Mouse (Mus musculus): Measurements from ENCODE around the gene Jam2.

Gene Jam2

DNA sequence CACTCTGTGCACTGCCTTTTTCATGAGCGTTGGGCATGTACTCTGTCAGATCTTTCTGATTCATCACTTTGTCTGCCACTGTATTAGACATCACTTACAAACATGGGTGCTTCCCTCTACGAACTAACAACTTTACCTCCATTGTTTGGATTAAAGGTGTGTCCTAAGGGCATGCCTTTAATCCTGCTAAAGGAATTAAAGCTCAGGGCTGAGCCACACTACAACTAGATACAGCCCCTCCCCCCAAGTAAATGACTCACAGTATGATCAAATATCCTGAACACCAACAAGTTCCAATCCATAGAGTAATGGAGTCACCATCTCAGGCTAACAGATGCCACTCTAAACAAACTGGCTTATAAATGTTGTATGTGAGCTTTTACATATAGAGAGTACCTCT is 64.7 kb downstream of the Jam2 start:
- no peak for DNase-seq (ENCODE audit: low spot score in 2 of 2)

DNA sequence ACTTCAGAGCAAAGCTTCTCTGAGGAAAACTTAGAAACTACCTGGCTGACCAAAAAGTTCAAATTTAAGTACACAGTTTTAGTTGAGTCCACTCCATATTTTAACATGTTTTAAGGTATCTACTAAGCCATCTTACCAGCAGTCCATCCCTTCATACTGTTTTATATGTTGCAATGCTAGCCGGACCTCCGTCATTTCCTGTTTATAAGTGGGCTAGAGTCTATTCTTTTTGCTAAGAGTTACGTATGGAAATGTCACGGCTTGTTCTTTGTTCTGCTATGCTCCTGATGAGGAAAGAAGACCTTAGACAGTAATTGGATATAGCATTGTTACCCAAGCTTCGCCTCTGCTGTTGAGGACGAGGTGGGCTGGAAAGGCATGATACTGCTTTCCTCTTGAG is 79.6 kb downstream of the Jam2 start:
- no peak for DNase-seq (ENCODE audit: low spot score in 2 of 2)

DNA sequence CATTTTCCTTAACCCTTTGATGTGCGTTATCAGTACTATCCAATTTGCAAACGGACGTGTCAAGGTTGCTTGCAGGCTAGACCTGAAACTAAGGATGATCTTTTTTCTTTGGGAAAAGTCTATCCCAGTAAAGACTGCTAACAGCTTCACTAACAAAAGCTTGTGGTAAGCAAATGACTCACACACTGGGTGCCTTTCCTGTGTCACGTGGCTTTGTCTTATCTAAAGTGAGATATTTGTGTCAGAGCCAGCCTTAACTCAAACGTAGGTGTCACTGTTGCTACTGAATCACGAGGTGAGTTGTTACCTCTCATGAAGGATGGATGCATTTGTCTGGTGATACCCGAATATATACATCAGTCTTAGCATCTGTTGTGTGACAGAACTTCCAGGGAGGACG is 90.7 kb downstream of the Jam2 start:
- no peak for DNase-seq (ENCODE audit: low spot score in 2 of 2)

DNA sequence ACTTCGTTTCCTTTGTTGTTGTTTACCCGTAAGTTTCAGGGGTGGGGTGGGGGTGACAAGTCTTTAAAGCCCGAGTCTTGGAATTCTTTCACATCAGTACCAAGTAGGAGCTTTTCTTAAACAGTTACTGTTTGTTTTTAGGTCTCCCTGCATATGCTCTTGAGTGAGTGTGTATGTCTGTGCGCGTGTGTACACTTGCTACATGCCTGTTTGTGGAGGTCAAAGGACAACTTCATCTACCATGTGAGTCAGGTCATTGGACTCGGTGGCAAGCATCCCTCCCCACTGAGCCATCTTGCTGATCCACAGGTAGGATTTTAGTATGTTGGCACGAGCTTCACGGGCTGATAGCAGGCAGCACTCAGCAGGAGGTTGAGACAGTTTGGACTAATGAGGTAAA is 99.9 kb downstream of the Jam2 start:
- no peak for DNase-seq (ENCODE audit: low spot score in 2 of 2)

DNA sequence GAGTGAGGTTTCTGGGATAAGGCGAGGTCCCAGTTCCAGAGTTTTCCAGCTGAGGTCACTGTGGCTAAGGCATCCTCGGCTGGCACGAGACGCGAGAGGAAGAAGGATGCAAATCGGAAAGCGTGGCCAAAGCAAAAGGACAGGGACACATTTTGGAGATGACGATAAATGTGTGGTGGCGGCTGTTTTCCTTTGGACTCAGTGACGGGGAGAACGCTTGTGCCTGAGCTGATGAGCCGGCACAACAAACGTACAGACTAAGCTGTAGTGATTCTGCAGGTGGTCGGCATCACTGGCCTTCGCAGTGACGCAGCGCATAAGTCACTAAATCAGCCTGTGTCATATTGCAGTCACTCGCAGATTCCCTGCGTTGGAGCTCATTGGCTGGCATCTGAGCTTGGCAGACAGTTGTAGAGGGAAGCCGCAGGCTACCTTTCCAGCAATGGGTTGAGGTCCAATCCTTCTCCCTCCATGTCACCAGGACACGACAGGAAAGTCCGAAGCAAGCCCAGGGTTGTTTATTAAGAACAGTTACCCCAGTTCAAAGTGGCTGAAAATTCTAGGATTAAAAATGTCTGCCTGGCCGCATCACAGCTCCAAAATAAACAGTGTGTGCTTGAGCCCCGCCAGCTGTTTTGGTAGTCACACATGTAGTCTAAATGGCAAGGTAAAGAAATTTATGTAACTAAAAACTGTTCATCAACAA is 101.2 kb downstream of the Jam2 start:
- peak in 1 of 2 experiments; percentile 1 for DNase-seq (ENCODE audit: low spot score in 2 of 2)
